Mouse (Mus musculus) hindbrain, embryonic 14.5 days (tissue): Measurements from ENCODE around the gene Tulp1. TPM values are rescaled to one million over a fixed set of nuclear protein-coding genes. Genes with fewer than 3 reads are reported as not detected.

Source experiments
- ATAC-seq: fragments of 200-750 bp; cut with Nextera tagmentation; 2 replicates; pipeline ENCODE4 v1.8.0; 2017; ENCODE audit warnings: moderate number of reproducible peaks, mild to moderate bottlenecking, moderate TSS enrichment, moderate library complexity; ENCODE audit not compliant: low FRiP score
- DNase-seq: peaks from one replicate; pipeline ENCODE4 v3.0.0-alpha.2; 2015; ENCODE audit warnings: low spot score
- H3K27ac ChIP-seq: fragments of 300-500 bp; sonication (generic); 2 replicates; pipeline ENCODE4 v1.5.1; 2014; ENCODE audit warnings: mild to moderate bottlenecking, moderate library complexity
- H3K27me3 ChIP-seq: fragments of 300-500 bp; sonication (generic); 2 replicates; pipeline ENCODE4 v1.6.1; 2014; ENCODE audit warnings: mild to moderate bottlenecking, low read length, mixed read lengths; ENCODE audit not compliant: control insufficient read depth, insufficient read depth
- H3K36me3 ChIP-seq: fragments of 300-500 bp; sonication (generic); replicated peaks from 2 replicates; pipeline ENCODE4 v1.6.1; 2014; ENCODE audit not compliant: control insufficient read depth, insufficient read depth
- H3K4me1 ChIP-seq: fragments of 300-500 bp; sonication (generic); replicated peaks from 2 replicates; pipeline ENCODE4 v1.6.1; 2014; ENCODE audit warnings: antibody characterized with exemption, low read length, mixed read lengths; ENCODE audit not compliant: control insufficient read depth, insufficient read depth
- H3K4me2 ChIP-seq: fragments of 300-500 bp; sonication (generic); replicated peaks from 2 replicates; pipeline ENCODE4 v1.6.1; 2014; ENCODE audit warnings: mild to moderate bottlenecking, moderate library complexity
- H3K4me3 ChIP-seq: fragments of 300-500 bp; sonication (generic); replicated peaks from 2 replicates; pipeline ENCODE4 v1.5.1; 2014; ENCODE audit warnings: mild to moderate bottlenecking, low read length
- H3K9ac ChIP-seq: fragments of 300-500 bp; sonication (generic); 2 replicates; pipeline ENCODE4 v1.6.1; 2014
- H3K9me3 ChIP-seq: fragments of 300-500 bp; sonication (generic); 2 replicates; pipeline ENCODE4 v1.6.1; 2016; ENCODE audit warnings: low read length; ENCODE audit not compliant: control insufficient read depth
- WGBS: fragments of 180-500 bp; shearing (Covaris S2); extraction: QIAGEN DNeasy Blood & Tissue Kit; methylation state at CpG from one replicate; pipeline ENCODE4 v1.1.7; 2014; 5-methylcytosine and 5-hydroxymethylcytosine counted together
- polyA plus RNA-seq: library from polyadenylated mRNA; unstranded; fragments of >200 nt; fragmentation: Nextera tagmentation; extraction: Ambion mirVana; gene quantifications from 2 replicates; pipeline ENCODE4 v1.2.1, GENCODE M21; 2014

Tulp1 gene
- polyA plus RNA-seq, 1 experiment from 2014 or later, result 1.7 TPM

DNA sequence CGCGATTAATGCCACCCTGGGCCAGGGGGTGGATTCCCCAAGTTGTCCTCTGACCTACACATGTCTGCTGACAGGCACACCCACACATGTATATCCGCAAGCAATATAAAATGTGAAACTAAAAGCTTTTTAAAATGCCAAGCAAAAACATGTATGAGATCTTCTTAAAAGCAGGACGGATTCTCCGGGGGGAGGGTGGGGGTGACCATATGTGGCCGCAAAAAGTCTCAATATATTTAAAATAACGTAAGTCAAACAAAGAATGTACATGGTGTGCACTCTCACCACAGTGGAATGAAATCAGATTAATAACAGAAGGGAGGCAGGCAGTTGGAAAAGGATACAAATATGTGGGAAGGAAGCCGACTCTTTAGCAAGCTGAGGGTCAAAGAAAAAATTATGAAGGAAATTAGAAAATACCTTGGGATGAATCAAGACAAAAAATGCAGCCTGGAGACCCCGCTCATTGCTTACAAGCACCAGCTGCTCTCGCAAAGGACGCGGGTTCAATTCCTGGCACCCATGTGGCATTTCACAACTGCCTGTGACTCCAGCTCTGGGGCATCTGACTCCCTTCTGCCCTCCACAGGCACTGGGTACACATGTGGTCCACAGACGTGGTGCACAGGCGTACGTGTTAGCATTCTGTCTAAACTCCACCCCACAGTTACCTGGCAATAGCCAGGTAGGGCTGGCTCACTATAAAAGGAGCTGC is 29.2 kb upstream of the Tulp1 start:
- ATAC-seq (no peak), DNase-seq (no peak)
- 89% methylated on average over 15 of the region's 15 CpGs for WGBS
- no peaks in the 10 kb centered on the region for H3K27me3 ChIP-seq
- H3K4me2 ChIP-seq, result no peak overlapping the region
- no peak overlapping the region for H3K9ac ChIP-seq
- H3K4me1 ChIP-seq, result no peaks in the 10 kb centered on the region
- H3K27ac ChIP-seq, result no peak overlapping the region
- peaks cover 9% of the 10 kb centered on the region; the same call in 1 of the 2 replicates for H3K36me3 ChIP-seq
- H3K4me3 ChIP-seq, result no peak overlapping the region
- no peaks in the 10 kb centered on the region for H3K9me3 ChIP-seq

DNA sequence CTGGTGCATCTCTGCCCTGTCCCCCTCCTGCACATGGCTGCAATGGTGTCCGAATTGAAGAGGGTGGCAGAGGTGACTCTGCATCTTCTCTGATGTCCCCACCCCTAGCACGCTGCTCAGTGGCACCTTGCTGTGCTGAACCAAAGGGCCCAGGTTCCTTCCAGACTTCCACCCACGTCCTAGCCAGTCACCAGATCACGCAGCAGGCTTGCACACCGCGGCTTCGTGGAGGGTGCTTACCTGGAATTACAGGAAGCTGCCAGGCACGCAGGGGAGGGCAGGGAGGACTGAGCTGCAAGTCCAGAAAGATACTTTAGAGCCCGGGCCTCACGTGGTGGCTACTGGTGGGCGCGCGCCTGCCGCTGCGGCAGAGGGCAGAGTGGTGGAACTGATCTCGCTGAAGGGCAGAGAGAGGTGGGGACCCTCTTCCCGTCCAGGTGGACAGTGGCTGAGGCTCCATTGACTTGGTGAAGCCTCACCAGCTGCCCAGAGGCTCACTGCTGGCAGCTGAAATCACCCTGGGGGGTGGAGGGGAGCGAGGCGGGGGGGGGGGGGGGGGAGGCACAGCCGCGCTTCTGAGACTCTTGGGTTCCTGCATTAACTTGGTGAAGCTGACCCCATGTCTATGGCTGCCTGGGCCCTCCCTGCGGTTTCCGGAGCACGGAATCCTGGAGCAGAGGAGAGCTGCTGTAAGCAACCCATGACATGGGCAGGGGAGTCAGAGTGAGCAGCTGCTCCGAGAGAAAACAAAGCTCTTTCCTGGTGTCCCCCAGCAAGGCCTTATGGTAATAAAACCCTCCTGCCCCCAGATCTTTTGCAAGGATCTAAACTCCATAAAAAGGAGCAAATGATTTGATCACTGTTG is 26.8 kb upstream of the Tulp1 start:
- no peak overlapping the region for H3K9ac ChIP-seq
- DNase-seq (no peak), ATAC-seq (no peak)
- no peaks in the 10 kb centered on the region for H3K27me3 ChIP-seq
- no peaks in the 10 kb centered on the region for H3K36me3 ChIP-seq
- H3K9me3 ChIP-seq, result no peaks in the 10 kb centered on the region
- H3K4me3 ChIP-seq, result no peak overlapping the region
- no peak overlapping the region for H3K27ac ChIP-seq
- H3K4me1 ChIP-seq, result no peaks in the 10 kb centered on the region
- WGBS, result 10% methylated on average over 21 of the region's 25 CpGs
- H3K4me2 ChIP-seq, result no peak overlapping the region

DNA sequence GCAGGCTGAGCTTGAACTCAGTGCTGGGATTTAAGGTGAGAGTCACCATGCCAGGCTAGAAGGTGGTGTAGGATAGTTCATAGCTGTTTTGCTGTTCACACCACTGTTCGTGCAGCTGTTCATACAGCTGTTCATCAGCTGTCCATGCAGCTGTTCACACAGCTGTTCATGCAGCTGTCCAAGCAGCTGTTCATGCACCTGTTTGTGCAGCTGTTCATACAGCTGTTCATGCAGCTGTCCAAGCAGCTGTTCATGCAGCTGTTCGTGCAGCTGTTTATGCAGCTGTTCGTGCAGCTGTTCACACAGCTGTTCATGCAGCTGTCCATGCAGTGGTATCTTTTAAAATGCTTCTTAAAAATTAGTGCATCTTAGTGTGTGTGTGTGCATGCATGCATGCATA is 23.5 kb upstream of the Tulp1 start:
- 0 out of 2 replicates have a peak, but pooled peaks cover 6% of the 10 kb centered on the region for H3K4me1 ChIP-seq
- H3K4me2 ChIP-seq, result no peak overlapping the region
- ATAC-seq, result no peak
- no peaks in the 10 kb centered on the region for H3K36me3 ChIP-seq
- no peaks in the 10 kb centered on the region for H3K27me3 ChIP-seq
- H3K27ac ChIP-seq, result no peak overlapping the region
- H3K9me3 ChIP-seq, result no peaks in the 10 kb centered on the region
- H3K9ac ChIP-seq, result no peak overlapping the region
- no peak for DNase-seq
- WGBS, result 86% methylated on average over 3 of the region's 3 CpGs
- H3K4me3 ChIP-seq, result no peak overlapping the region

DNA sequence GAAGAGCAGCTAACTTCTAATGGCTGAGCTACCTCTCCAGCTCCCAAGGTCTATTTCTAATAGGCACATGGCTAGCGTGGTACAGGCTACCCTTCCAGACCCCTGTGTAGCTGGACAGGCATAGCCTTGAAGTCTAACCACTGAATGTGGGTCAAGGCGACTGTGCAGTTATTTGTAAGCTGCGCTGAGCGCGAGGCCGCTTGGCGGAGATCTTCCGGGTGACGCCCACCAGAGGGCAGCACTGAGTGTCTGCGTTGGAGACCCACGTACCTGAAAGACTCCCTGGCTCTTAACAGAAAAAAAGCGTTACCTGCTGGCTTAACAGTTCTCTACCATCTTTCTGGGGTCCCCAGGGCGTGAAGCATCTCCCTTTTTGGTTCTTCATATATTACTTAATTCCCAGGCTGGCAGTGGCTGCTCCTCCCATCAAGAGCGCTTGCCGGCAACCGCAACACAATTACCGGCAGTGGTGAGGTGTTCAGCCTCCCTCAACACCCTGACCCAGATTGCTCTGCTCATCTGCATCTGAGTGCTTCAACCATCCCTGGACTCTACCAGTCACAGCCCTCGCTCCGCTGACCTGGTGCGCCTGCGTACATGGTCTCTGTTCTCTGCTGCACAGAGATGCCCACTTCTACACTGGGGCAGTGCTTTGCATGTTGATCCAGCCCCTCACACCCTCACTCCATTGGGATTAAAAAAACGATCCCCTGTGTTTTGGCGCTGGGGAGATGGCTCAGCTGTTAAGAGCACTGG is 21.3 kb upstream of the Tulp1 start:
- Histone ChIP-seq H3K4me3 (peak overlapping the region; percentile 25), H3K4me2 (peak overlapping the region; percentile 53), H3K4me1 (0 out of 2 replicates have a peak, but pooled peaks cover 6% of the 10 kb centered on the region), H3K27me3 (no peaks in the 10 kb centered on the region), H3K36me3 (no peaks in the 10 kb centered on the region), H3K27ac (no peak overlapping the region), H3K9ac (peak overlapping the region; percentile 5; the same call in 1 of the 2 replicates), H3K9me3 (no peaks in the 10 kb centered on the region)
- 0 out of 2 replicates have a peak, but pooled peaks have one; percentile 53 for ATAC-seq
- DNase-seq, result peak; percentile 89
- 6% methylated on average over 23 of the region's 23 CpGs for WGBS

DNA sequence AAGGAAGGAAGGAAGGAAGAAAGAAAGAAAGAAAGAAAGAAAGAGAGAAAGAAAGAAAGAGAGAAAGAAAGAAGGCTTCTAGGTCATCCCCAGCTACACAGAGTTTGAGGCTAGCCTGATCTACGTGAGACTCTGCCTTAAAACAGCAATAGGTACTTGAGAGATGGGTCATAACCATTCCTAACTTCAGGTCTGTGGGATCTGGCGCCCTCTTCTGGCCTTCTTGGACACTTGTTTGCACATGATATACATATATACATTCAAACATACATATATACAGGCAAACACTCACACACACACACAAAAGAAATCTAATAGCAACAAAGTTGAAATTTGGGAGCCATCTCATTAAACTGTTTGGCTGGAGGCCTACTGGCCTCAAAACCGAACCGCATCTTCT is 19.3 kb upstream of the Tulp1 start:
- Histone ChIP-seq H3K9ac (no peak overlapping the region), H3K9me3 (no peaks in the 10 kb centered on the region), H3K4me2 (no peak overlapping the region), H3K4me1 (0 out of 2 replicates have a peak, but pooled peaks cover 6% of the 10 kb centered on the region), H3K4me3 (no peak overlapping the region), H3K27ac (no peak overlapping the region), H3K36me3 (no peaks in the 10 kb centered on the region), H3K27me3 (no peaks in the 10 kb centered on the region)
- ATAC-seq (no peak), DNase-seq (no peak)
- 61% methylated on average over 4 of the region's 4 CpGs for WGBS

DNA sequence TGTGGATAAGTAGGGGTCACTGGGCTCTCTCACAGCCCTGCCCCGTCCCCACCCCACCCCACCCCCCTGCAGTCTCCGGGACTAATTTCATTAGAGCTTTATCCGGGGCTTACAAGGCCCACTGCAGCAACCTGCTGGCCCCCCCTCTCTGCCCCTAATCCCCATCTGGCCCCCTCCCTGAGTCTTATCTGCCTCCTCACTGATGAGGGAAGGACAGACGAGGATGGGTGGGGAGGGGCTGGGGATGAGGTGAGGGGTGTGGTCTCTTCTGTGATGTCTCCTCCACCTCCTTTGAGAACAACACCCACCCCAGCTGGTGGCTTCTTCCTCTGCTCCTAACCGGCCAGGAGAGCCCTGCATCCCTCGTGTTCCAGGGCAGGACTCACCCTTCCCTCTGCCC is 15.2 kb upstream of the Tulp1 start:
- DNase-seq (no peak), ATAC-seq (no peak)
- H3K4me1 ChIP-seq, result no peaks in the 10 kb centered on the region
- H3K36me3 ChIP-seq, result no peaks in the 10 kb centered on the region
- no peak overlapping the region for H3K27ac ChIP-seq
- no peak overlapping the region for H3K4me2 ChIP-seq
- no peak overlapping the region for H3K9ac ChIP-seq
- H3K4me3 ChIP-seq, result no peak overlapping the region
- WGBS, result 5% methylated on average over 6 of the region's 6 CpGs
- H3K27me3 ChIP-seq, result peaks cover 15% of the 10 kb centered on the region
- no peaks in the 10 kb centered on the region for H3K9me3 ChIP-seq

DNA sequence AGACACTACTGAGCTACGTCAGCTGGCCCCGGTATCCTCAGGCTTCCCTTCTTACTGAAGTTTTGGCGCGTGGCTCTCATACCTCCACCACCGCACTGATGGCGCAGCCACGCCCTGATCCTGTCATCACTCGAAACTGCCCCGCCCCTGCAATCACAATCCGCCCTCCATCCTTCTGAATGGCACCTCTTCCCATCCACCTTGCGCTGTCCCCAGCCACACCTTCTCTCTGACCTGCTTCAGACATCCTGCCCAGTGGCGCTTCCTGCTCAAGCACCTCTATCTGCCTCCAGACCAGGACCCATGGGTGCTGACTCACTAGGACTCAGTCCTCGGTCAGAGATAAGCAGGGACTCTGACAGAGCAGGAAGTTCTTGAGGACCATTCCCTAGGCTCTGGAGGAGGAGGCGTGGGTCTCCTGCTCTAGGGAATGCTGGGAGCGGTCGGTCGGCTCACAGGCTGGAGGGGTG is 10.6 kb upstream of the Tulp1 start:
- Histone ChIP-seq H3K4me3 (no peak overlapping the region), H3K27ac (no peak overlapping the region), H3K9ac (no peak overlapping the region), H3K27me3 (peaks cover 35% of the 10 kb centered on the region), H3K36me3 (no peaks in the 10 kb centered on the region), H3K9me3 (no peaks in the 10 kb centered on the region), H3K4me2 (no peak overlapping the region), H3K4me1 (no peaks in the 10 kb centered on the region; the same call in 1 of the 2 replicates)
- DNase-seq (no peak), ATAC-seq (no peak)
- WGBS, result 19% methylated on average over 17 of the region's 17 CpGs

DNA sequence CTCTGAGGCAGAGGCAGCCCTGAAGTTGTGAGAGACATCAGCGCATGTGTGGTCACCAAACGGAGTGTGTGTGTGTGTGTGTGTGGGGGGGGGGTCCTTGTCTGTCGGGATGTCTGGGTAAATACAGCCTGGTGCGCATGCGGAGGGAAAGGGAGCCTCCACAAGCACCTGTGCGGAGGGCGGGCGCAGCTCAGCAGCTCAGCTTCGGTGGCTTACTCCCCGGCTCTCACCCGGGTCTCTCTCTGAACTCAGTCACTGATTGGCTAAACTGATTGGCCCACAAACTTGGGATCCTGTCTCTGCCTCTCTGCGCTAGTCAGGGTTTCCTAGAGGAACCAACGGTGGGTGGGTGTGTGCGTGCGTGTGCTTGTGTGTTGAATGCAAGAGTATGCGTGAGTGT is 9.5 kb upstream of the Tulp1 start:
- no peak for DNase-seq
- 31% methylated on average over 13 of the region's 16 CpGs for WGBS
- no peaks in the 10 kb centered on the region; the same call in 1 of the 2 replicates for H3K4me1 ChIP-seq
- H3K27ac ChIP-seq, result no peak overlapping the region
- no peak overlapping the region for H3K4me3 ChIP-seq
- H3K36me3 ChIP-seq, result no peaks in the 10 kb centered on the region
- no peaks in the 10 kb centered on the region for H3K9me3 ChIP-seq
- H3K9ac ChIP-seq, result no peak overlapping the region
- H3K4me2 ChIP-seq, result peak overlapping the region; percentile 15; the same call in 1 of the 2 replicates
- peaks cover 35% of the 10 kb centered on the region for H3K27me3 ChIP-seq
- no peak for ATAC-seq

DNA sequence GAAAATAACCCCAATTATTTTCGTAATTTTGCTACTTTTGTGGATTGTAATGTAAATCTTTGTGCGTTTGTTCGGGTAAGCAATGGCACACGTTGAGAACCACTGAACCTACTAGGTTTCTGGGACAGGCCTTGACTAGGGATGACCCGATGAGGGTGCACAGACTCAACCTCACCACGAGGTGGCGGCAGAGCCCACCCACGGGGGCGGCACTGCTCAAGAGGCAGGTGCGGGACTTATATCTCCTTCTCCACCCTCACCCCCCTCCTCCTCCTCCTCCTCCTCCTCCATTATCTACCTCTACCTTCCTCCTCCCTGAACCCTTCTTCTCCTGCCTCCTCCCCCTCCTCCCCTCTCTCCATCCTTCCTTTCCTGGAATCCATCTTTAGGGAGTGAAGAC is 8.8 kb upstream of the Tulp1 start:
- Histone ChIP-seq H3K4me3 (no peak overlapping the region), H3K9ac (no peak overlapping the region), H3K27ac (no peak overlapping the region), H3K36me3 (no peaks in the 10 kb centered on the region), H3K27me3 (peaks cover 35% of the 10 kb centered on the region), H3K9me3 (no peaks in the 10 kb centered on the region), H3K4me1 (no peaks in the 10 kb centered on the region; the same call in 1 of the 2 replicates), H3K4me2 (no peak overlapping the region)
- ATAC-seq (no peak), DNase-seq (peak; percentile 51)
- 20% methylated on average over 10 of the region's 10 CpGs for whole genome bisulfite sequencing
